Mouse (Mus musculus): ENCODE results near the gene Fscn3. TPM values are rescaled to one million over a fixed set of nuclear protein-coding genes. Genes with fewer than 3 reads are reported as not detected.

Gene Fscn3
- polyA plus RNA-seq, 1 experiment from 2014 or later, result not detected

DNA sequence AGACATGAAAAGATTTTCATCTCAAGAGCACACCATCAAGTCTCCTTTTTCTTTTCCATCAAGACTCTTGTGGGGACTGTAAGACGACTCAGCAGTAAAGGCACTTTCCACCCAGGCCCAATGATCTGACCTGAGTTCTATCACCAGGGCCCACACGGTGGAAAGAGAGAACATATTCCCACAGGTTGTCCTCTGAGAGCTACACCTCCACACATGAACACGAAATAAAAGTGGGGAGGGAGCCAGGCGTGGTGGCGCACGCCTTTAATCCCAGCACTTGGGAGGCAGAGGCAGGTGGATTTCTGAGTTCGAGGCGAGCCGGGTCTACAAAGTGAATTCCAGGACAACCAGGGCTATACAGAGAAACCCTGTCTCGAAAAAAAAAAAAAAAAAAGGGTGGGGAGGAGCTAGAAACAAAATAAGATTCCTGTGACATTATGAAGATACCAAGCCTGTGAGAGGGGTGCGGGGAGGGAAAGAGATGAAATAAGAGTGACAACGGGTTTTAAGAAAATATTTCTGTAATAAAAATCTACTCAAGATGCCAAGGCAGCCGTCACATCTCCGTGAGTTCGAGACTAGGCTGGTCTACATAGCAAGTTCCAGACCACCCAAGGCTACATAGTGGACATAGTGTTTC, 4.8 kb upstream of the Fscn3 start:
- H3K36me3 ChIP-seq (ENCODE audit: control insufficient read depth, insufficient read depth, low read length), result peaks cover 11% of the 10 kb centered on the region; the same call in 1 of the 2 replicates
- no peak overlapping the region for H3K27ac ChIP-seq (ENCODE audit: low read length)
- H3K4me2 ChIP-seq (ENCODE audit: low read depth, low read length), result peak overlapping the region; percentile 46
- H3K4me3 ChIP-seq (ENCODE audit: low read length), result peak overlapping the region; percentile 95
- 0 out of 2 replicates have a peak overlapping the region, but pooled peaks have one; percentile 37 for H3K9ac ChIP-seq (ENCODE audit: low read depth, low read length)
- no peaks in the 10 kb centered on the region for H3K27me3 ChIP-seq (replicated peaks; ENCODE audit: control insufficient read depth, insufficient read depth, low read length)
- ATAC-seq, result no peak
- 67% methylated on average over 15 of the region's 15 CpGs for WGBS
- no peaks in the 10 kb centered on the region for H3K9me3 ChIP-seq (ENCODE audit: control insufficient read depth, low read length)
- peaks cover 29% of the 10 kb centered on the region for H3K4me1 ChIP-seq (ENCODE audit: control insufficient read depth, insufficient read depth, low read length)

DNA sequence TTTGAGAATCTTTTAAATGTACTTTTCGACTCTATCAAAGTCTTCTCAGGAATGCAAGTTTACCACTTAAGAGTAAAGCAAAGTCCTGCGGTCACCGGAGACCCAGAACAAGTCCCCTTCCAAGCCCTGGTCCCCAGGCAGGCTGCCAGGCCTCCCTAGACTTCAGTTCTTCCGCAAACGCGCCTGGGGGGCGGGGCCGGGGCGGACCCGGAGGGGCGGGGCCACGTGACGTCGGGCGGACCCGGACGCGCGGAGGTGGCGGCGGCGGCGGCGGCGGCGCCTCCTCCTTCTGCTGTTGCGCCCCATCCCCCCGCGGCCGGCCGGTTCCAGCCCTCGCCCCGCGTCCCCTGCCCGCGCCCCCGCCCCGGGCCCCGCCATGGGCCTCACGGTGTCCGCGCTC, 4.3 kb upstream of the Fscn3 start, which contains the start of gene Arf5:
Gene Arf5 (plus strand): TSS at position 248 of the 400 bp plus-strand sequence.
- peaks cover 5% of the 10 kb centered on the region; the same call in 1 of the 2 replicates for H3K36me3 ChIP-seq (ENCODE audit: control insufficient read depth, insufficient read depth, low read length)
- no peaks in the 10 kb centered on the region for H3K27me3 ChIP-seq (replicated peaks; ENCODE audit: control insufficient read depth, insufficient read depth, low read length)
- H3K27ac ChIP-seq (ENCODE audit: low read length), result peak within 1 kb of the TSS; percentile 66
- H3K9me3 ChIP-seq (ENCODE audit: control insufficient read depth, low read length), result no peaks in the 10 kb centered on the region
- peak within 1 kb of the TSS; percentile 98 for H3K9ac ChIP-seq (ENCODE audit: low read depth, low read length)
- peak within 1 kb of the TSS; percentile 95 for H3K4me3 ChIP-seq (ENCODE audit: low read length)
- peaks cover 29% of the 10 kb centered on the region for H3K4me1 ChIP-seq (ENCODE audit: control insufficient read depth, insufficient read depth, low read length)
- peak; percentile 61 for ATAC-seq
- under 1% methylated on average over 39 of the region's 42 CpGs for WGBS
- peak within 1 kb of the TSS; percentile 75 for H3K4me2 ChIP-seq (ENCODE audit: low read depth, low read length)

DNA sequence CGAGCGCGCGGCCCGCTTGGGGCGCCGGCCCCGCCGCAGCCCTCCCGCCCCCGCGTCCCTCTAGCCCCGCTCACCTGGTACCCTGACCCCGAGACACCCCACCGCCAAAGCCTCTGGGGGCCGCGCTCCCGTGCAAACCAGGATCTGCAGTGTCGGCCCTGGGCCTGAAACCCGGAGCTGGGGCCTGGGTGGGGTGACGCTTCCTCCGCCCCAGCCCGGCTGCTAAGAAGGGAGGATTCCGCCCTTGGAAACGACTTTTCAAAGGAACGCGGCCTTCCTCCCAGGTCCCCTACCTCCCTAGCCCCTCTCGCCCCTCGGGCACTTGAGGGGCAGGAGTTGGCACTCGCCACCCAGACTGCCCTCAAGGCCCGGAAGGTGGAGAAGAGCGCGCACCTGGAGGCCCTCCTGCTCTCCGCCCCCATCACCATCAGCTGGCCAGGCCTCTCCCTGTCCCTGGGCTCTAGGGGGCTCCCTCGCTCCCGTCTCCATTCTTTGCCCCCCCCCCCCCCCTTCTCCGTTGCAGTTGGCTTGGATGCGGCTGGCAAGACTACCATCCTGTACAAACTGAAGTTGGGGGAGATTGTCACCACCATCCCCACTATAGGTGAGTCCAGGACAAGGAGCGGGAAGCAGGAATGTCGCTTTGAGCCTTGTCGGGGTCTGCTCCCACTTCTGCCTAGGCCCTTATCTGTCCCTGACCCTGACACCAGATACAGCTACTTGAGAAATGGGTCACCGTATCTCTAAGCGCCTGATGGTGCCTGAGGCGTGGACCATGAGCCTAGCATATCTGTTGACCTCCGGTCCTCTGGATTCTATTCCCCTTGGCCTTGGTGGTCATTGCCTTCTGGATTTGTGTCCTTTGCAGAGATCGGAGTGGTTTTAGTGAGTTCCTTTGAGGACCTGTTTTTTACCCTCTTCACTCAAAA, 3.6 kb upstream of the Fscn3 start:
- Histone ChIP-seq H3K4me3 (ENCODE audit: low read length) (peak overlapping the region; percentile 95), H3K4me1 (ENCODE audit: control insufficient read depth, insufficient read depth, low read length) (peaks cover 29% of the 10 kb centered on the region), H3K27me3 (replicated peaks; ENCODE audit: control insufficient read depth, insufficient read depth, low read length) (no peaks in the 10 kb centered on the region), H3K9me3 (ENCODE audit: control insufficient read depth, low read length) (no peaks in the 10 kb centered on the region), H3K4me2 (ENCODE audit: low read depth, low read length) (peak overlapping the region; percentile 75), H3K27ac (ENCODE audit: low read length) (peak overlapping the region; percentile 66), H3K36me3 (ENCODE audit: control insufficient read depth, insufficient read depth, low read length) (peaks cover 5% of the 10 kb centered on the region; the same call in 1 of the 2 replicates), H3K9ac (ENCODE audit: low read depth, low read length) (peak overlapping the region; percentile 98)
- ATAC-seq, result peak; percentile 41
- WGBS, result 7% methylated on average over 44 of the region's 46 CpGs

DNA sequence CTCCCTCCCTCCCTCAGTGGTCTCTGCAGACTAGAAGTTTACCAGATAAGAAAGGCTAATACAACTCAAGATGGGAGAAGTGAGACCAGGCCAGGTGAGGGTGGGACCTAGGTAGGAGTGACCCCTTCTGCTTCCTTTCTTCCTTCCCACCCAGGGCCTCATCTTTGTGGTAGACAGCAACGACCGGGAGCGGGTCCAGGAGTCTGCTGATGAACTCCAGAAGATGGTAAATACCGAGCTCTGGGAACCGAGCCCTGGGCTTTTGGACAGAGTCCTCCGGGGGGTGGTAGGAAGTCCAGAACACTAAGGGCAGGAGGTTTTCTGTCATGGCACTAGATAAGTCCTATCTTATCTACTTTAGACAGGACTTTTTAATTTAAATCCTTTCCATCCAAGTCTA, 2.6 kb upstream of the Fscn3 start:
- Histone ChIP-seq H3K4me1 (ENCODE audit: control insufficient read depth, insufficient read depth, low read length) (peaks cover 23% of the 10 kb centered on the region), H3K36me3 (ENCODE audit: control insufficient read depth, insufficient read depth, low read length) (peaks cover 5% of the 10 kb centered on the region; the same call in 1 of the 2 replicates), H3K4me2 (ENCODE audit: low read depth, low read length) (no peak overlapping the region), H3K9me3 (ENCODE audit: control insufficient read depth, low read length) (no peaks in the 10 kb centered on the region), H3K4me3 (ENCODE audit: low read length) (no peak overlapping the region), H3K9ac (ENCODE audit: low read depth, low read length) (peak overlapping the region; percentile 33; the same call in 1 of the 2 replicates), H3K27me3 (replicated peaks; ENCODE audit: control insufficient read depth, insufficient read depth, low read length) (no peaks in the 10 kb centered on the region), H3K27ac (ENCODE audit: low read length) (no peak overlapping the region)
- ATAC-seq, result no peak
- 75% methylated on average over 6 of the region's 6 CpGs for WGBS

DNA sequence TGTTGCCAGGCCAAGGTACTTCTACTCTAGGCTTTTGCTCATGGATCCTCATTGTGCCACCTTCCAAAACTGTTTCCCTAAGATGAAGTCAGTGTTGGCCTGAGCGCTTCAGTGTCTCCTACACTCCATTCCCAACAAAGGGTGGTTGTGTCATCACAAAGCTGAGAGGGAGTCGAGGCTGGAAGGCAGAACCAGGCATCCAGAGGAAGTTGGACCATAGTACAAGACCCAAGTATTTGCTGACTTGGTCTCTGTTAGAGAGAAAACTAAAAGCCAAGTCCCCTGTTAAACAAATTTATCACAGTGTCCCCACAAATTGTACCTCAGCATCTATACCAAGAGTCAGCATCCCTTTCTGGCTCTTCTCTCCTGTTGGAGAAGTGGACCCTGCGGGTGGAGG, 701 bp downstream of the Fscn3 start, which contains the start of gene Gcc1:
Gene Gcc1 (minus strand): TSS at position 101 of the 400 bp plus-strand sequence.
- Histone ChIP-seq H3K27ac (ENCODE audit: low read length) (no peak within 1 kb of the TSS), H3K4me1 (ENCODE audit: control insufficient read depth, insufficient read depth, low read length) (peaks cover 7% of the 10 kb centered on the region), H3K27me3 (replicated peaks; ENCODE audit: control insufficient read depth, insufficient read depth, low read length) (no peaks in the 10 kb centered on the region), H3K9ac (ENCODE audit: low read depth, low read length) (no peak within 1 kb of the TSS), H3K4me2 (ENCODE audit: low read depth, low read length) (no peak within 1 kb of the TSS), H3K36me3 (ENCODE audit: control insufficient read depth, insufficient read depth, low read length) (peaks cover 5% of the 10 kb centered on the region; the same call in 1 of the 2 replicates), H3K4me3 (ENCODE audit: low read length) (no peak within 1 kb of the TSS), H3K9me3 (ENCODE audit: control insufficient read depth, low read length) (no peaks in the 10 kb centered on the region)
- ATAC-seq, result no peak
- 89% methylated on average over 3 of the region's 3 CpGs for WGBS

DNA sequence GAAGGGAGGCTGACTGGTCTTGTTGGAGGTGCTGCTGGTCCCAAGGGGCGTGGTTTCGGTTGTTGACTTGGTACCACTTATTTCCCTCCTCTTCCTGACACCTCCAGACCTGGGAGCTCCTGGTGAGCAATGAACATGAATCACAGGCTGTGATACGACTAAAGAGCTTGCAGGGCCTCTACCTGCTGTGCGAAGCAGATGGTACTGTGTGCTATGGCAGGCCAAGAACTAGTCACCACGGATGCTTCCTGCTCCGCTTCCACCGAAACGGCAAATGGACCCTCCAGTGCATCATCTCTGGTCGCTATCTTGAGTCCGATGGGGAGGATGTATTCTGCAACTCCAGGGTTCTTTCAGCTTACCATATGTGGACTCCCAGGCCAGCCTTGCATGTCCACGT, 2.3 kb downstream of the Fscn3 start:
- H3K27me3 ChIP-seq (replicated peaks; ENCODE audit: control insufficient read depth, insufficient read depth, low read length), result no peaks in the 10 kb centered on the region
- WGBS, result 90% methylated on average over 11 of the region's 11 CpGs
- no peak overlapping the region for H3K9ac ChIP-seq (ENCODE audit: low read depth, low read length)
- ATAC-seq, result no peak
- 0 out of 2 replicates have a peak, but pooled peaks cover 3% of the 10 kb centered on the region for H3K4me1 ChIP-seq (ENCODE audit: control insufficient read depth, insufficient read depth, low read length)
- H3K36me3 ChIP-seq (ENCODE audit: control insufficient read depth, insufficient read depth, low read length), result peaks cover 5% of the 10 kb centered on the region; the same call in 1 of the 2 replicates
- no peak overlapping the region for H3K4me3 ChIP-seq (ENCODE audit: low read length)
- H3K27ac ChIP-seq (ENCODE audit: low read length), result no peak overlapping the region
- no peak overlapping the region for H3K4me2 ChIP-seq (ENCODE audit: low read depth, low read length)
- H3K9me3 ChIP-seq (ENCODE audit: control insufficient read depth, low read length), result no peaks in the 10 kb centered on the region

DNA sequence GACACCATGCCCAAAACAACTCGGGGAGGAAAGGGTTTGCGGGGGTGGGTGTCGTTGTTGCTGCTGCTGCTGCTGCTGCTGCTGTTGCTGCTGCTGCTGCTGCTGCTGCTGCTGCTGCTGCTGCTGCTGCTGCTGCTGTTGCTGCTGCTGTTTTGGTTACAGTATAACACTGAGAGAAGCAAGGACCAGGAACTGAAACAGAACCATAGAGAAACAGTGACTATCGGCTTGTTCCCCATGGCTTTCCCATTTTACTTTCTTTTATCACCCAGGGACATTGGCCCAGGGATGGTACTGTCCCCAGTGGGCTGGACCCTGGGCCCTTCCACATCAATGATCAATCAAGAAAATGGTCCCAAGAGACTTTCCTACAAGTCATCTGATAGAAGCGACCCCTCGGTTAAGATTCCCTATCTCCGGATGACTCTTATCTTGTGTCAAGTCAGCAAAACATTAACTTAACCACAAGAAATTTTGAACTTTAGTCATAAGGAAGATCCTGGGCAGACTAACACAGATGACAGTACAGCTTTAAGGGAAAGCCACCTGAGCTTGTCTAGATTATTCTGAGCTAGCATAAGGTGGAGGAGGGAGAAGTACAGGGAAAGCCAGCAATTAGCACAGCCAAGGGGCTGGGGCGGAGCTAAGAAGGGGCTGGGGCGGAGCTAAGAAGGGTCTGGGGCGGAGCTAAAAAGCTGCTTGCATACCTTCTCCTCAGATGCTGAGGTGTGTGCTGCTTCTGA, 3.4 kb downstream of the Fscn3 start:
- peak; percentile 75 for ATAC-seq
- H3K4me2 ChIP-seq (ENCODE audit: low read depth, low read length), result peak overlapping the region; percentile 41; the same call in 1 of the 2 replicates
- 68% methylated on average over 10 of the region's 10 CpGs for WGBS
- H3K4me1 ChIP-seq (ENCODE audit: control insufficient read depth, insufficient read depth, low read length), result no peaks in the 10 kb centered on the region
- no peaks in the 10 kb centered on the region for H3K9me3 ChIP-seq (ENCODE audit: control insufficient read depth, low read length)
- no peak overlapping the region for H3K4me3 ChIP-seq (ENCODE audit: low read length)
- no peaks in the 10 kb centered on the region for H3K27me3 ChIP-seq (replicated peaks; ENCODE audit: control insufficient read depth, insufficient read depth, low read length)
- no peak overlapping the region for H3K9ac ChIP-seq (ENCODE audit: low read depth, low read length)
- no peak overlapping the region for H3K27ac ChIP-seq (ENCODE audit: low read length)
- H3K36me3 ChIP-seq (ENCODE audit: control insufficient read depth, insufficient read depth, low read length), result no peaks in the 10 kb centered on the region

DNA sequence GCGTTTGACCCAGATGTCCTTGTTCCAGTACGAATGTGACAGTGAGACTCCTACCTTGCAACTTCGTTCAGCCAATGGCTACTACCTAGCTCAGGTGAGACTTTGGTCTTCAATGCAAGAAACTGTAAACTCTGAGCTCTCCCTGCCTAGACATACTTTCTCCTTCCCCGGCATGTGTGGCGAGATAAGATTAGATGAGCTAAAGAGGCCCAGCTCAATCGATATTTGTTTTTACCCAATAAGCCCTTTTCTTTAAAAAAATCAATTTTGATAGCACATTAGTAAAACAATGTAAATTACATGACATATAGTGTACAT, 3.9 kb downstream of the Fscn3 start:
- no peak overlapping the region for H3K27ac ChIP-seq (ENCODE audit: low read length)
- no peaks in the 10 kb centered on the region for H3K27me3 ChIP-seq (replicated peaks; ENCODE audit: control insufficient read depth, insufficient read depth, low read length)
- no peaks in the 10 kb centered on the region for H3K4me1 ChIP-seq (ENCODE audit: control insufficient read depth, insufficient read depth, low read length)
- ATAC-seq, result peak; percentile 80
- H3K9ac ChIP-seq (ENCODE audit: low read depth, low read length), result no peak overlapping the region
- peak overlapping the region; percentile 41; the same call in 1 of the 2 replicates for H3K4me2 ChIP-seq (ENCODE audit: low read depth, low read length)
- H3K4me3 ChIP-seq (ENCODE audit: low read length), result no peak overlapping the region
- no peaks in the 10 kb centered on the region for H3K9me3 ChIP-seq (ENCODE audit: control insufficient read depth, low read length)
- H3K36me3 ChIP-seq (ENCODE audit: control insufficient read depth, insufficient read depth, low read length), result no peaks in the 10 kb centered on the region
- 51% methylated on average over 6 of the region's 6 CpGs for WGBS

DNA sequence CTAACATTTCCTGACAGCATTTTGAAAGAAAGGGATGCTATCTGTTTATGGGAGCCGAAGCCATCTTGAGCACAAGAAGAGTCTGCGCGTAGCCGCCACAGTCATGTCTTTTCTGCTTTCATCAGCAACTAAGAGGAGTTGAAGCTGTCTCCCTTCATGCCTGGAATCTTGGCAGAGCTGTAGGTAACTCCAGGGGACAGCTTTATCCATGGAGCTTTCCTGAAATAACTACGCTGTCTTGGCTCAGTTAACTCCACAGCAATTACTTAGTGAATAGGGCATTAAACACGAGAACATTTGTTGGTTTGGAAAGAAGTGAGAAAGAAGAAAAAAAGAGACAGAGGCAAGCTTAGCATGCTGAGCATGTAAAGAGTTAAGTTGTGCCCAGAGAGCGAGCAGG, 20.3 kb downstream of the Fscn3 start:
- H3K36me3 ChIP-seq (ENCODE audit: control insufficient read depth, insufficient read depth, low read length), result no peaks in the 10 kb centered on the region
- no peak overlapping the region for H3K9ac ChIP-seq (ENCODE audit: low read depth, low read length)
- no peak overlapping the region for H3K4me2 ChIP-seq (ENCODE audit: low read depth, low read length)
- no peak for ATAC-seq
- H3K4me1 ChIP-seq (ENCODE audit: control insufficient read depth, insufficient read depth, low read length), result no peaks in the 10 kb centered on the region
- no peak overlapping the region for H3K27ac ChIP-seq (ENCODE audit: low read length)
- no peak overlapping the region for H3K4me3 ChIP-seq (ENCODE audit: low read length)
- 82% methylated on average over 7 of the region's 7 CpGs for WGBS
- H3K27me3 ChIP-seq (replicated peaks; ENCODE audit: control insufficient read depth, insufficient read depth, low read length), result peaks cover 25% of the 10 kb centered on the region
- H3K9me3 ChIP-seq (ENCODE audit: control insufficient read depth, low read length), result no peaks in the 10 kb centered on the region

All from intestine, embryonic 16.5 days (tissue).